Mouse (Mus musculus) limb, embryonic 11.5 days (tissue): ENCODE results near the gene Adcy10. TPM values are rescaled to one million over a fixed set of nuclear protein-coding genes. Genes with fewer than 3 reads are reported as not detected.

Experiments
- ATAC-seq: fragments of 200-750 bp; cut with Nextera tagmentation; 2 replicates; pipeline ENCODE4 v1.8.0; 2017; ENCODE audit warnings: low read depth; ENCODE audit not compliant: insufficient number of reproducible peaks, low FRiP score, low TSS enrichment
- DNase-seq: peaks from one replicate; pipeline ENCODE4 v3.0.0-alpha.2; 2015; ENCODE audit warnings: low spot score
- H3K27ac ChIP-seq: fragments of 300-500 bp; sonication (generic); replicated peaks from 2 replicates; pipeline ENCODE4 v1.5.1; 2014; ENCODE audit warnings: low read depth, mild to moderate bottlenecking, low read length
- H3K27me3 ChIP-seq: fragments of 300-500 bp; sonication (generic); 2 replicates; pipeline ENCODE4 v1.6.1; 2014; ENCODE audit warnings: mild to moderate bottlenecking, low read length, mixed read lengths; ENCODE audit not compliant: control insufficient read depth, insufficient read depth
- H3K36me3 ChIP-seq: fragments of 300-500 bp; sonication (generic); 2 replicates; pipeline ENCODE4 v1.6.1; 2014; ENCODE audit warnings: mild to moderate bottlenecking, low read length, moderate library complexity, mixed read lengths; ENCODE audit not compliant: control insufficient read depth, insufficient read depth
- H3K4me1 ChIP-seq: fragments of 300-500 bp; sonication (generic); 2 replicates; pipeline ENCODE4 v1.6.1; 2014; ENCODE audit warnings: low read length, mixed read lengths; ENCODE audit not compliant: control insufficient read depth, insufficient read depth
- H3K4me2 ChIP-seq: fragments of 300-500 bp; sonication (generic); 2 replicates; pipeline ENCODE4 v1.6.1; 2014; ENCODE audit warnings: low read depth, mild to moderate bottlenecking, moderate library complexity; ENCODE audit not compliant: severe bottlenecking
- H3K4me3 ChIP-seq: fragments of 300-500 bp; sonication (generic); 2 replicates; pipeline ENCODE4 v1.5.1; 2014; ENCODE audit warnings: low read depth, low read length
- H3K9ac ChIP-seq: fragments of 300-500 bp; sonication (generic); 2 replicates; pipeline ENCODE4 v1.6.1; 2014; ENCODE audit warnings: mild to moderate bottlenecking, low read length
- H3K9me3 ChIP-seq: fragments of 300-500 bp; sonication (generic); 2 replicates; pipeline ENCODE4 v1.6.1; 2016; ENCODE audit warnings: low read length; ENCODE audit not compliant: control insufficient read depth
- WGBS: fragments of 180-500 bp; shearing (Covaris S2); extraction: QIAGEN DNeasy Blood & Tissue Kit; methylation state at CpG from one replicate; pipeline ENCODE4 v1.1.7; 2014; 5-methylcytosine and 5-hydroxymethylcytosine counted together
- polyA plus RNA-seq: library from polyadenylated mRNA; unstranded; fragments of >200 nt; fragmentation: Nextera tagmentation; extraction: Ambion mirVana; gene quantifications from 2 replicates; pipeline ENCODE4 v1.2.1, GENCODE M21; 2014

Adcy10 gene
- polyA plus RNA-seq, 1 experiment from 2014 or later, result not detected

DNA sequence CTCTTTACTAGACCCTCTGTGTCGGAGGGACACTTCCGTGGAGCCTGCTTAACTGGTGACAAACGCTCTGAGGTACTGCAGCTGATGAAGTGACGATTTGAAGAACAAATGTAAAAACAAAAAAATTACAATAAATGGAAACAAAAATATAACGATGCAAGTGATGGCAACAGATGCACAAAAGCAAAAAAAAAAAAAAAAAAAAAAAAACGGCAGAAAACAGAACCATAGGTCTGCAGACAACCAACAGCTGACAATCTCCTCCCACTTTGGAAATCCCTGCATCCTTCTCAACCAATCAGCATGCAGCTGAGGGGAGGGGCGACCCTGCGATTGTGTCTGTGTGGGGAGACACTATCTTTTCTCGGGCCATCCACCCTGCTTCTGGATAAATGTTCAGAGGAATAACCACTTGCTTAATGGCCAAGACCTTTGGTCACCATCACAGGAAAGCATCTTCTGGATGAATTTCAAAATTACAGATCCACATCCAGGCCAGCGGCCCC lies 116.8 kb downstream of the Adcy10 start:
- no peaks in the 10 kb centered on the region for H3K4me1 ChIP-seq
- no peak overlapping the region for H3K27ac ChIP-seq
- DNase-seq, result no peak
- no peak overlapping the region for H3K9ac ChIP-seq
- peaks cover 11% of the 10 kb centered on the region; the same call in 1 of the 2 replicates for H3K36me3 ChIP-seq
- H3K4me2 ChIP-seq, result no peak overlapping the region
- no peaks in the 10 kb centered on the region for H3K9me3 ChIP-seq
- H3K4me3 ChIP-seq, result no peak overlapping the region
- no peak for ATAC-seq
- H3K27me3 ChIP-seq, result no peaks in the 10 kb centered on the region
- 84% methylated on average over 9 of the region's 10 CpGs for WGBS

DNA sequence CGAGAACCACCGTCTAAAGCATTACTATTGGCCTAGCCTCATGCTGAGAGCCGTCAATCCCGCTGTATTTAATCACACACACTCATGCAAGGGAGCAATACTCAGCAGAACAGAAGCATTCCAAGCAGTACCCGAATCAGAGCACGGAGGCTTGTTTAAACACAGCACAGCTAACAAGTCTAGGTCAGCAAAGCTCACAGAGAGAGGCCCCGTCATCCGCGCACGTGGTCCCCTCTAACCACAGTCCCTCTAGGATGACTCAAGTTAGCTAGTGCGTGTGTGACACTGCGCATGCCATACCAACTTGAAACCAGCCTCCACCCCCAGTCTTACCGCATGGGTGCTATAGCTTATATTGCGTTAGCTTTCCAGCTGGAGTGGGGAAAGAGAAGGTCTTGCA lies 118.2 kb downstream of the Adcy10 start:
- no peaks in the 10 kb centered on the region for H3K27me3 ChIP-seq
- peaks cover 11% of the 10 kb centered on the region; the same call in 1 of the 2 replicates for H3K36me3 ChIP-seq
- H3K27ac ChIP-seq, result no peak overlapping the region
- no peak overlapping the region for H3K4me3 ChIP-seq
- no peak for DNase-seq
- WGBS, result 91% methylated on average over 14 of the region's 14 CpGs
- H3K4me1 ChIP-seq, result no peaks in the 10 kb centered on the region
- no peak overlapping the region for H3K4me2 ChIP-seq
- H3K9ac ChIP-seq, result no peak overlapping the region
- no peak for ATAC-seq
- no peaks in the 10 kb centered on the region for H3K9me3 ChIP-seq

DNA sequence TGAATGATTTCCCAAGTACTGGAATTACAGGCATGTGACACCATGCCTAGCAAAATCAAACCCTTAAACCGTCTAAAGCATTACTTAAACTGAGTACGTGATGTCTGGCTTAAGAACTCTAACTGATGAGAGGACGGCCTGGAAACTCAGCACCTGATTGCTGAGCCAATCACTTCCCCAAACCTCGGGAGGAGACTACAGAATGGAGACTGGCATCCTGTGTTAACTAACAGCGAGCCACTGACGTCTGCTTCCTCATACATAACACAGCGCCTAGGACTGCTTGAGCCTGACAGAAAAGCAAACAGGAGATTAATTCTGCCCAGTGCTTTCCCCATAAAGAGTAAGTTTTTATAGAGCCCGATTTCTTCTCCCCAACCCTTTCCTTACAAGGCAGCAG lies 119.2 kb downstream of the Adcy10 start:
- WGBS, result 91% methylated on average over 8 of the region's 8 CpGs
- H3K27me3 ChIP-seq, result no peaks in the 10 kb centered on the region
- H3K36me3 ChIP-seq, result peaks cover 7% of the 10 kb centered on the region; the same call in 1 of the 2 replicates
- no peak overlapping the region for H3K27ac ChIP-seq
- H3K9me3 ChIP-seq, result no peaks in the 10 kb centered on the region
- no peak for ATAC-seq
- no peaks in the 10 kb centered on the region for H3K4me1 ChIP-seq
- H3K4me3 ChIP-seq, result no peak overlapping the region
- no peak overlapping the region for H3K9ac ChIP-seq
- no peak overlapping the region for H3K4me2 ChIP-seq
- no peak for DNase-seq

DNA sequence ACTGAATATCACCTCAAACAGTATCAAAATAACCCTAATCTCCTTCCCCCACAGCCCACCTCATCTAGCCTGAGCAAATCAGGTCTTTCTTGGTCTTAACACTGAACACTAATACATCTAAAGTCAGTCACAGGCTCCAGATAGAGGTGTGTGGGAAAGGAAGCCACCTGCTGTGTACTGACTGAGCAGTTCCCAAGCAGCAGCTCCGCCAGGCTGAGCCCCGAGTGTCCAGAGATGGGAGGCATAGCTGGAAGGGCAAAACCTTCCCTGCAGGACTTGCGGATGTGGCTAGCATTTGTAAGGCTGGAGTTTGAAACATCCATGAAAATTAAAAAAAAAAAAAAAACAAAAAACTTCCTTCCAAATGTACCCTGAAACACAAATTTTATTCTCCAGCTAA lies 120.1 kb downstream of the Adcy10 start:
- no peaks in the 10 kb centered on the region for H3K27me3 ChIP-seq
- H3K36me3 ChIP-seq, result peaks cover 7% of the 10 kb centered on the region; the same call in 1 of the 2 replicates
- no peak overlapping the region for H3K27ac ChIP-seq
- H3K4me3 ChIP-seq, result no peak overlapping the region
- no peaks in the 10 kb centered on the region for H3K9me3 ChIP-seq
- WGBS, result 90% methylated on average over 3 of the region's 3 CpGs
- ATAC-seq (no peak), DNase-seq (no peak)
- H3K9ac ChIP-seq, result no peak overlapping the region
- H3K4me2 ChIP-seq, result no peak overlapping the region
- no peaks in the 10 kb centered on the region for H3K4me1 ChIP-seq

DNA sequence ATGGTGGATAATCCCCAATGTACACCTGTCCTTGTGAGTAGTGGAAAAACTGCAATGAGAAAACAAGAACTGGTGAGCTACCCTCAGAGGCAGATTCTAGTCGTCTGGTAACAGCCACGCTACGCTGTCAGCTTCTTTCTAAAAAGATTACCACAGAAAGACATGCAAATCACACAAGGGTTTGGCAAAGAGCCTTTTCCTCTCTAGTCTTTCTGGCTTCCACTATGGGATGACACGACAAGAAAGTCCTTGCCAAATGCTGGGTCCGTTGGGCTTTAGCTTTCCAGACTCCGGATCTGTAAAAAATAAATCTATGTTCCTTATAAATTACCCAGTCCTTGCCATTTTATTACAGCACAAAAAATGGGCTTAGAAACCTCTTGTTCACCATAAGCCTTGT lies 120.8 kb downstream of the Adcy10 start:
- H3K9ac ChIP-seq, result no peak overlapping the region
- WGBS, result 95% methylated on average over 6 of the region's 6 CpGs
- DNase-seq, result no peak
- H3K27me3 ChIP-seq, result no peaks in the 10 kb centered on the region
- H3K4me3 ChIP-seq, result no peak overlapping the region
- H3K4me1 ChIP-seq, result no peaks in the 10 kb centered on the region
- no peak for ATAC-seq
- no peaks in the 10 kb centered on the region for H3K9me3 ChIP-seq
- H3K27ac ChIP-seq, result no peak overlapping the region
- H3K36me3 ChIP-seq, result peaks cover 7% of the 10 kb centered on the region; the same call in 1 of the 2 replicates
- H3K4me2 ChIP-seq, result no peak overlapping the region

DNA sequence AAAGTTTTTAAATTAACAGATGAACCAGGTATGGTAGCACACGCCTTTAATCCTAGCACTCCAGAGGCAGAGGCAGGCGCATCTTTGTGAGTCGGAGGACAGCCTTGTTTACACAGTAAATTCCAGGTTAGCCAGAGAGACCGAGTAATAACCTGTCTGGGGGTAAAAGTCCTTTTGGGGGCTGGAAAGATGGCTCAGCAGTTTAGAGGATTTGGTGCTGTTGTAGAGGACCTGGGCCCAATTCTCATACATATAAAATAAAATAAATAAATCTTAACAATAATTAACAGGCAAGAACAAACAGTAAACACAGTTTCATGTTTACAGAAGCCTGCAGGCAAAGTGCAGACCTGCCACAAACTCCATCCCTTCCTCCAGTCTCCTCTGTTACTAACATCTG lies 123.9 kb downstream of the Adcy10 start:
- no peak overlapping the region for H3K4me2 ChIP-seq
- DNase-seq, result no peak
- WGBS, result 67% methylated on average over 4 of the region's 4 CpGs
- H3K27ac ChIP-seq, result no peak overlapping the region
- no peaks in the 10 kb centered on the region for H3K9me3 ChIP-seq
- no peaks in the 10 kb centered on the region for H3K4me1 ChIP-seq
- H3K4me3 ChIP-seq, result no peak overlapping the region
- no peak overlapping the region for H3K9ac ChIP-seq
- no peak for ATAC-seq
- peaks cover 4% of the 10 kb centered on the region; the same call in 1 of the 2 replicates for H3K36me3 ChIP-seq
- no peaks in the 10 kb centered on the region for H3K27me3 ChIP-seq

DNA sequence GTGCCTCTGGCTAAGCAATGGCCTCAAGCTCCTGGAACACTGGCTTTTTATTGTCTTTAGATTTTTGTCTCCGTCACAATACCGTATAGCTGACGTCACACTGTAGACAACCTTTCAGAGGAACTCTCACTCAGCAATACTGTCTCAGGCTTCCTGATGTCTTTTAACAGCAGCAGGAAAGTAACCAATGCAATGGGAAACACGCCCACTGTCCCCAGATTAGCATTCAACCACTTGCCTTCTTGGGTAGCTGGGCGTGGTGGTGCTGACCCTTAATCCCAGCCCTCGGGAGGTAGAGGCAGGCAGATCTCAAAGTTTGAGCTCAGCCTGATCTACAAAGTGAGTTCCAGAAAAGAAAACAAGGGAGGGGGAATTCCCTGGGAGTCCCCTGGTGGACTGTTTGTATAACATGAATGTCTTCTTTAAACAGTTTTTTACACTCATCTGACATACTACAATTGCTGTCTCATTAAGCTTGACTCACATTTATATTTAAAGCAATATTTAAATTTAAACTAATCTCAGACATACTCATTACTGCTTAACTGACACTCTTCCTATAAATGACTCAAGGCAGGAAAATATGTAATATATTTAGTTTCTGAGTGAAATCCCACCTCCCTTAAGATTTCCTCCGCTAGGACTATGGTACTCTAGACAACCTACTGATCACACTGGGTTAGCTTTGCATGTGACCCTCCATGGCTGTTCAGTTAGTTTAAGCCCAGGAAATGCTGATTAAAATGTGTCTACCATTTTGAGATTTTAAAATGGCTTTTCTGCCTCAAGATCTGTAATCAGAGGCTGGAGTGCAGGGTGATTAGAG lies 124.7 kb downstream of the Adcy10 start:
- H3K27me3 ChIP-seq, result no peaks in the 10 kb centered on the region
- WGBS, result 64% methylated on average over 7 of the region's 7 CpGs
- ATAC-seq (no peak), DNase-seq (no peak)
- peaks cover under 1% of the 10 kb centered on the region; the same call in 1 of the 2 replicates for H3K36me3 ChIP-seq
- no peak overlapping the region for H3K27ac ChIP-seq
- no peak overlapping the region for H3K9ac ChIP-seq
- no peaks in the 10 kb centered on the region for H3K4me1 ChIP-seq
- no peak overlapping the region for H3K4me3 ChIP-seq
- H3K4me2 ChIP-seq, result no peak overlapping the region
- H3K9me3 ChIP-seq, result no peaks in the 10 kb centered on the region

DNA sequence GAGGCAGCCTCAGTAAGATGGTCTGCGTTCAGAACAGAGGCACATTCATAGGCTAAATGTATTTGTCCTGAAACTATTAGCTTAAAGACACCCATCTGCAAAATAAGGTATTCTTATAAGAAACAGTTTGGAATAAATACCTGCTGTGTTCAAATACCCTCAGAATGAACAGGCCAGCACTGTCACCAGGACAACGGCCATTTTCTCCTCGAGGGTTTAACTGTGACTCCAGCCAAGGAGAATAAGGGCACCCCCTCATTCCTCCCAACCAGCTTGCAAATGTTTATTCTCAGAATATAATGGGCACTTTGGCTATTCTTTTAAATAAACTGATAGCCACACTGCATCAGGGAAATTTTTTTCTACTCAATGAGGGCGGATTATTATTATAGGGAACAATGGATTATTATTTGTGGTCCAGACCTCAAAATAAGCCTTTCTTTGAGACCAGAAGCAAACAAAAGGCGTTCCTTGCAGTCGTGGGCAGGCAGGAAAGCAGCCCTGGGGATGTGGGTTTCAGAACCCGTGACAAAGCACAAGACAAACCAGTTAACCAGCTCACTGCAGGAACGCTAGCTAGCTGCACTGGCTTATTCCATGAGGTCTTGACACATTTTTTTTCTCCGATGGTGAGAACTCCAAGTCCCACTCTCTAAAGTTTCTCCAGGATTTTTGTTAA lies 125.5 kb downstream of the Adcy10 start:
- ATAC-seq, result no peak
- Histone ChIP-seq H3K36me3 (peaks cover 5% of the 10 kb centered on the region), H3K4me2 (no peak overlapping the region), H3K9ac (no peak overlapping the region), H3K27me3 (no peaks in the 10 kb centered on the region), H3K27ac (peak overlapping the region; percentile 33; the same call in 1 of the 2 replicates), H3K4me1 (no peaks in the 10 kb centered on the region), H3K9me3 (no peaks in the 10 kb centered on the region), H3K4me3 (no peak overlapping the region)
- 75% methylated on average over 9 of the region's 9 CpGs for WGBS
- no peak for DNase-seq
